Mouse (Mus musculus) cerebellum, adult 2 months (tissue): ENCODE results near the gene Rpap2.

Experiments used
- CTCF ChIP-seq: fragments of 200-500 bp; IDR thresholded peaks from 2 replicates; pipeline ENCODE4 v1.5.1; 2011; ENCODE audit warnings: low read depth, mild to moderate bottlenecking, control low read depth, low read length, moderate library complexity, borderline replicate concordance; ENCODE audit not compliant: insufficient read depth
- POLR2A ChIP-seq: fragments of 200-500 bp; IDR thresholded peaks from 2 replicates; pipeline ENCODE4 v1.6.1; 2011; ENCODE audit warnings: low read length, control low read depth, borderline replicate concordance; ENCODE audit not compliant: insufficient read depth

GRCm38 (mm10) chr5:107647580-107647979 is 50.4 kb downstream of the Rpap2 start:
- TF ChIP-seq CTCF (no peak), POLR2A (no peak)
